Mouse (Mus musculus) hindbrain, embryonic 14.5 days (tissue): ENCODE measurements around the gene Plxnc1. TPM values are rescaled to one million over a fixed set of nuclear protein-coding genes. Genes with fewer than 3 reads are reported as not detected.

ENCODE experiments used
- ATAC-seq: fragments of 200-750 bp; cut with Nextera tagmentation; 2 replicates; pipeline ENCODE4 v1.8.0; 2017; ENCODE audit warnings: moderate number of reproducible peaks, mild to moderate bottlenecking, moderate TSS enrichment, moderate library complexity; ENCODE audit not compliant: low FRiP score
- DNase-seq: peaks from one replicate; pipeline ENCODE4 v3.0.0-alpha.2; 2015; ENCODE audit warnings: low spot score
- H3K27ac ChIP-seq: fragments of 300-500 bp; sonication (generic); 2 replicates; pipeline ENCODE4 v1.5.1; 2014; ENCODE audit warnings: mild to moderate bottlenecking, moderate library complexity
- H3K27me3 ChIP-seq: fragments of 300-500 bp; sonication (generic); 2 replicates; pipeline ENCODE4 v1.6.1; 2014; ENCODE audit warnings: mild to moderate bottlenecking, low read length, mixed read lengths; ENCODE audit not compliant: control insufficient read depth, insufficient read depth
- H3K36me3 ChIP-seq: fragments of 300-500 bp; sonication (generic); replicated peaks from 2 replicates; pipeline ENCODE4 v1.6.1; 2014; ENCODE audit not compliant: control insufficient read depth, insufficient read depth
- H3K4me1 ChIP-seq: fragments of 300-500 bp; sonication (generic); replicated peaks from 2 replicates; pipeline ENCODE4 v1.6.1; 2014; ENCODE audit warnings: antibody characterized with exemption, low read length, mixed read lengths; ENCODE audit not compliant: control insufficient read depth, insufficient read depth
- H3K4me2 ChIP-seq: fragments of 300-500 bp; sonication (generic); replicated peaks from 2 replicates; pipeline ENCODE4 v1.6.1; 2014; ENCODE audit warnings: mild to moderate bottlenecking, moderate library complexity
- H3K4me3 ChIP-seq: fragments of 300-500 bp; sonication (generic); replicated peaks from 2 replicates; pipeline ENCODE4 v1.5.1; 2014; ENCODE audit warnings: mild to moderate bottlenecking, low read length
- H3K9ac ChIP-seq: fragments of 300-500 bp; sonication (generic); 2 replicates; pipeline ENCODE4 v1.6.1; 2014
- H3K9me3 ChIP-seq: fragments of 300-500 bp; sonication (generic); 2 replicates; pipeline ENCODE4 v1.6.1; 2016; ENCODE audit warnings: low read length; ENCODE audit not compliant: control insufficient read depth
- WGBS: fragments of 180-500 bp; shearing (Covaris S2); extraction: QIAGEN DNeasy Blood & Tissue Kit; methylation state at CpG from one replicate; pipeline ENCODE4 v1.1.7; 2014; 5-methylcytosine and 5-hydroxymethylcytosine counted together
- polyA plus RNA-seq: library from polyadenylated mRNA; unstranded; fragments of >200 nt; fragmentation: Nextera tagmentation; extraction: Ambion mirVana; gene quantifications from 2 replicates; pipeline ENCODE4 v1.2.1, GENCODE M21; 2014

The Plxnc1 gene
- polyA plus RNA-seq, 1 experiment from 2014 or later = 15.5 TPM

GRCm38 (mm10) chr10:94871506-94871905, 73.1 kb downstream of the Plxnc1 start:
- 91% methylated on average over 5 of the region's 5 CpGs for WGBS
- no peaks in the 10 kb centered on the region for H3K9me3 ChIP-seq

GRCm38 (mm10) chr10:94871102-94871501, 73.5 kb downstream of the Plxnc1 start:
- 91% methylated on average over 7 of the region's 7 CpGs for WGBS
- H3K27me3 ChIP-seq = no peaks in the 10 kb centered on the region
- H3K9me3 ChIP-seq = no peaks in the 10 kb centered on the region
- no peak overlapping the region for H3K27ac ChIP-seq
- DNase-seq = no peak
- no peaks in the 10 kb centered on the region for H3K36me3 ChIP-seq
- H3K4me1 ChIP-seq = peaks cover 8% of the 10 kb centered on the region; the same call in 1 of the 2 replicates
- H3K9ac ChIP-seq = no peak overlapping the region
- ATAC-seq = no peak
- H3K4me3 ChIP-seq = no peak overlapping the region
- H3K4me2 ChIP-seq = no peak overlapping the region

More at GRCm38 (mm10) chr10:94871506-94871905, 73.1 kb downstream of the Plxnc1 start:
- DNase-seq (no peak), ATAC-seq (no peak)
- Histone ChIP-seq H3K4me1 (peaks cover 8% of the 10 kb centered on the region; the same call in 1 of the 2 replicates), H3K27ac (no peak overlapping the region), H3K27me3 (no peaks in the 10 kb centered on the region), H3K36me3 (no peaks in the 10 kb centered on the region), H3K4me2 (no peak overlapping the region), H3K4me3 (no peak overlapping the region), H3K9ac (no peak overlapping the region)

- 73% methylated on average over 12 of the region's 12 CpGs for WGBS
- ATAC-seq = no peak; the same call in 1 of the 2 replicates
- Histone ChIP-seq H3K36me3 (peaks cover 7% of the 10 kb centered on the region), H3K9me3 (no peaks in the 10 kb centered on the region), H3K4me2 (no peak overlapping the region), H3K27ac (no peak overlapping the region), H3K4me3 (no peak overlapping the region), H3K27me3 (no peaks in the 10 kb centered on the region), H3K9ac (no peak overlapping the region), H3K4me1 (peaks cover 12% of the 10 kb centered on the region; the same call in 1 of the 2 replicates)
- no peak for DNase-seq
These were observed 77.4 kb downstream of the Plxnc1 start for GRCm38 (mm10) chr10:94866995-94867856.

- H3K27ac ChIP-seq = no peak overlapping the region
- ATAC-seq = no peak
These were observed 79.4 kb downstream of the Plxnc1 start for GRCm38 (mm10) chr10:94865206-94865605.

GRCm38 (mm10) chr10:94864199-94864928, 80.3 kb downstream of the Plxnc1 start:
- H3K4me3 ChIP-seq = no peak overlapping the region
- H3K4me2 ChIP-seq = no peak overlapping the region
- peaks cover 12% of the 10 kb centered on the region; the same call in 1 of the 2 replicates for H3K4me1 ChIP-seq
- no peaks in the 10 kb centered on the region for H3K27me3 ChIP-seq
- H3K9me3 ChIP-seq = no peaks in the 10 kb centered on the region
- 87% methylated on average over 9 of the region's 9 CpGs for WGBS
- no peak for DNase-seq
- no peak overlapping the region for H3K9ac ChIP-seq
- H3K27ac ChIP-seq = no peak overlapping the region
- H3K36me3 ChIP-seq = peaks cover 20% of the 10 kb centered on the region
- ATAC-seq = no peak

More at GRCm38 (mm10) chr10:94865206-94865605, 79.4 kb downstream of the Plxnc1 start:
- Histone ChIP-seq H3K4me1 (peaks cover 12% of the 10 kb centered on the region; the same call in 1 of the 2 replicates), H3K4me3 (no peak overlapping the region), H3K36me3 (peaks cover 17% of the 10 kb centered on the region), H3K27me3 (no peaks in the 10 kb centered on the region), H3K9me3 (no peaks in the 10 kb centered on the region), H3K4me2 (no peak overlapping the region), H3K9ac (no peak overlapping the region)
- 49% methylated on average over 9 of the region's 9 CpGs for WGBS
- DNase-seq = no peak

GRCm38 (mm10) chr10:94863251-94863650, 81.4 kb downstream of the Plxnc1 start:
- DNase-seq (no peak), ATAC-seq (no peak)
- Histone ChIP-seq H3K27me3 (no peaks in the 10 kb centered on the region), H3K9me3 (no peaks in the 10 kb centered on the region), H3K36me3 (peaks cover 20% of the 10 kb centered on the region), H3K9ac (no peak overlapping the region), H3K27ac (no peak overlapping the region), H3K4me2 (no peak overlapping the region), H3K4me1 (peaks cover 12% of the 10 kb centered on the region; the same call in 1 of the 2 replicates), H3K4me3 (no peak overlapping the region)
- 86% methylated on average over 9 of the region's 9 CpGs for WGBS

GRCm38 (mm10) chr10:94860870-94861269, 83.8 kb downstream of the Plxnc1 start:
- no peak overlapping the region for H3K9ac ChIP-seq
- H3K36me3 ChIP-seq = peaks cover 21% of the 10 kb centered on the region
- no peak overlapping the region for H3K4me2 ChIP-seq
- H3K9me3 ChIP-seq = no peaks in the 10 kb centered on the region
- 0 out of 2 replicates have a peak, but pooled peaks cover 4% of the 10 kb centered on the region for H3K4me1 ChIP-seq
- no peaks in the 10 kb centered on the region for H3K27me3 ChIP-seq
- H3K27ac ChIP-seq = no peak overlapping the region
- WGBS = 98% methylated on average over 4 of the region's 4 CpGs
- ATAC-seq (no peak), DNase-seq (no peak)
- no peak overlapping the region for H3K4me3 ChIP-seq

GRCm38 (mm10) chr10:94858277-94859033, 86.2 kb downstream of the Plxnc1 start:
- no peaks in the 10 kb centered on the region for H3K4me1 ChIP-seq
- H3K36me3 ChIP-seq = peaks cover 32% of the 10 kb centered on the region; the same call in 1 of the 2 replicates
- no peak overlapping the region for H3K4me2 ChIP-seq
- 91% methylated on average over 6 of the region's 6 CpGs for WGBS
- no peak overlapping the region for H3K9ac ChIP-seq
- no peaks in the 10 kb centered on the region for H3K27me3 ChIP-seq
- H3K4me3 ChIP-seq = no peak overlapping the region
- ATAC-seq (no peak), DNase-seq (no peak)
- no peak overlapping the region for H3K27ac ChIP-seq
- no peaks in the 10 kb centered on the region for H3K9me3 ChIP-seq
